In the genomic region with DNA sequence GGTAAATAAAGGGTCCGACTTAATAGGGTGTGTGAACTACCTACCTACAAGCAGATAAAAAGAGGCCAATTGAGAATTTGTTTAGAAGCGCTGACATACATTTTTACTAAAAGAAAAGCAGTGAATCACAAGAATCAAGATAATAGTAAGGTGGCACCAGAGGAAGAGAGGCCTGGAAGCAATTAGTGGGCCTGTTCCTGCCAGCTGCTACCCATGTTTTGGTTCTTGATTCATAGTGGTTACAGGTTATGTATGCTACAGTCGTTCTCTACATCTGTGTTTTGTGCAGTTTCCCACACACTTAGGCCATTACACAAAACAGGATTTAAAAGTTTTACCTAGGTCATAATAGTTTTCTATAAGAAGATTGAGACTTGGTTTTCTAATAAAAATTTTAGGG, we compare ENCODE assay signal across 1 mouse cellular context.
TF ChIP-seq lines count a peak whose summit lies in the region.

No protein-coding gene starts in this region.

TF ChIP-seq in CH12.LX, 34 proteins besides CTCF, POLR2A, EP300 and RAD21 (continued from another document):
- no peak for TF ChIP-seq POLR2AphosphoS2 (IDR thresholded peaks at IDR 0.05; ENCODE audit: low read depth, low read length)
- no peak for TF ChIP-seq PAX5 (IDR thresholded peaks at IDR 0.05; ENCODE audit: low read length)
- TF ChIP-seq ELF1 (IDR thresholded peaks at IDR 0.05; ENCODE audit: low read depth, low read length) = no peak
- no peak for TF ChIP-seq MYC (IDR thresholded peaks at IDR 0.05; ENCODE audit: low read depth, low read length)
- TF ChIP-seq GABPA (IDR thresholded peaks at IDR 0.05; ENCODE audit: insufficient replicate concordance, low read depth, low read length) = no peak
- TF ChIP-seq MAZ (IDR thresholded peaks at IDR 0.05; ENCODE audit: low read depth, low read length) = no peak
- no peak for TF ChIP-seq HCFC1 (IDR thresholded peaks at IDR 0.05; ENCODE audit: low read depth, low read length)
- TF ChIP-seq MAX (IDR thresholded peaks at IDR 0.05; ENCODE audit: low read length) = no peak
- TF ChIP-seq E2F4 (IDR thresholded peaks at IDR 0.05; ENCODE audit: insufficient replicate concordance, low read depth, low read length) = no peak
- no peak for TF ChIP-seq ZC3H11A (IDR thresholded peaks at IDR 0.05; ENCODE audit: low read depth, low read length)
- no peak for TF ChIP-seq USF1 (IDR thresholded peaks at IDR 0.05; ENCODE audit: low read depth, low read length)
